Mouse (Mus musculus) lung, postnatal 0 days (tissue): Measurements from ENCODE around the gene Bbx.

ENCODE experiments used
- CTCF ChIP-seq: IDR thresholded peaks from 2 replicates; pipeline ENCODE4 v1.5.1; 2016; ENCODE audit warnings: antibody characterized with exemption, mild to moderate bottlenecking
- EP300 ChIP-seq: IDR thresholded peaks from 2 replicates; pipeline ENCODE4 v1.6.1; 2016; ENCODE audit warnings: antibody characterized with exemption, mild to moderate bottlenecking, control low read depth

GRCm38 (mm10) chr16:50292834-50293233 lies 139.4 kb downstream of the Bbx start:
- no peak for TF ChIP-seq CTCF
- TF ChIP-seq EP300: no peak
